Comparison of ENCODE assay signal across 8 mouse cellular contexts in the genomic region with DNA sequence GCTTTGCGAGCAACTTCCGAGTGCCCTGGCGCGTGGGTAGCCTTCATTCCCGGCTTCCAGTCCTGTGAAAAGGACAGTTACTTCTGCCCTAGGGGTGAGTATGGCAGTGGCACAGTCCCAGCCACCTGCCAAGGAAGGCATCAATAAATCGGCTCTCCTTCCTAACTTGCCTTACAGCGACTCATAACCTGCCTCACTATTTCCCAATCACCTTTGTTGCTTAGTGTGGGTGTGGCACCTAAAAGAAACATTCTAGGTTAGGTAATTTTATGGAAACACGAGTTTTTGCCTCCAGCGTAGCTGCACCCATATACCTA. TPM values are rescaled to one million over a fixed set of nuclear protein-coding genes. Genes with fewer than 3 reads are reported as not detected.
DNase-seq lines count a peak whose midpoint lies in the region; ATAC-seq and TF ChIP-seq lines count a peak whose summit lies in the region.

No protein-coding gene starts in this region.

- H3K27ac ChIP-seq in heart, embryonic 14.5 days (replicated peaks in 1 of 2; ENCODE audit: control insufficient read depth in 1 of 2, insufficient read depth in 1 of 2, low read depth in 2 of 2, low read length in 2 of 2): peak overlapping the region; percentile 84 to 92
- peak overlapping the region; percentile 90 for H3K27ac ChIP-seq in forebrain, embryonic 12.5 days
- H3K27ac ChIP-seq in liver, embryonic 13.5 days: peak overlapping the region; percentile 66
- peak overlapping the region; percentile 78 for H3K27ac ChIP-seq in small intestine, adult 2 months (ENCODE audit: insufficient read depth, low read depth, low read length)

- no peaks in the 10 kb centered on the region for H3K27me3 ChIP-seq in heart, embryonic 14.5 days (ENCODE audit: control insufficient read depth, insufficient read depth, low read length)
- H3K27me3 ChIP-seq in forebrain, embryonic 12.5 days: no peaks in the 10 kb centered on the region
- H3K27me3 ChIP-seq in liver, embryonic 13.5 days: no peaks in the 10 kb centered on the region
- no peaks in the 10 kb centered on the region for H3K27me3 ChIP-seq in small intestine, adult 2 months (ENCODE audit: control insufficient read depth, insufficient read depth, low read length)

- peaks cover 9% of the 10 kb centered on the region; the same call in 1 of the 2 replicates for H3K9me3 ChIP-seq in heart, embryonic 14.5 days (ENCODE audit: control insufficient read depth, low read length)
- peaks cover 14% of the 10 kb centered on the region for H3K9me3 ChIP-seq in forebrain, embryonic 12.5 days
- H3K9me3 ChIP-seq in liver, embryonic 13.5 days (replicated peaks): peaks cover 5% of the 10 kb centered on the region

- peak overlapping the region; percentile 95 for H3K9ac ChIP-seq in heart, embryonic 14.5 days (ENCODE audit: low read length)
- H3K9ac ChIP-seq in forebrain, embryonic 12.5 days: peak overlapping the region; percentile 93
- H3K9ac ChIP-seq in liver, embryonic 13.5 days: peak overlapping the region; percentile 83

- H3K4me3 ChIP-seq in heart, embryonic 14.5 days (ENCODE audit: control insufficient read depth in 1 of 2, insufficient read depth in 1 of 2, low read depth in 1 of 2, low read length in 2 of 2): peak overlapping the region; percentile 78 to 96
- H3K4me3 ChIP-seq in forebrain, embryonic 12.5 days (replicated peaks): peak overlapping the region; percentile 96
- H3K4me3 ChIP-seq in liver, embryonic 13.5 days (replicated peaks): peak overlapping the region; percentile 95
- peak overlapping the region; percentile 82 for H3K4me3 ChIP-seq in small intestine, adult 2 months (ENCODE audit: low read depth, low read length)

- H3K36me3 ChIP-seq in heart, embryonic 14.5 days (ENCODE audit: control insufficient read depth, insufficient read depth, low read length): no peaks in the 10 kb centered on the region
- H3K36me3 ChIP-seq in forebrain, embryonic 12.5 days (replicated peaks): peaks cover 12% of the 10 kb centered on the region; the same call in 1 of the 2 replicates
- H3K36me3 ChIP-seq in liver, embryonic 13.5 days: peaks cover 4% of the 10 kb centered on the region
- H3K36me3 ChIP-seq in small intestine, adult 2 months (ENCODE audit: control insufficient read depth, insufficient read depth, low read length): no peaks in the 10 kb centered on the region

- intact Hi-C loops in heart, postnatal 14 days (cut with DNase I): loop anchor here (2.0 to 5.0 kb wide), 3 partner anchors 39 to 371 kb away; no protein-coding TSS in a partner anchor

- ATAC-seq in heart, embryonic 14.5 days (ENCODE audit: insufficient number of reproducible peaks, insufficient read depth, low FRiP score, low read depth): no peak
- 0 out of 2 replicates have a peak, but pooled peaks have one; percentile 24 for ATAC-seq in forebrain, embryonic 12.5 days (ENCODE audit: low FRiP score)
- peak; percentile 20; the same call in 1 of the 2 replicates for ATAC-seq in liver, embryonic 13.5 days (ENCODE audit: low read depth)

- peak; percentile 42; the same call in 1 of the 2 replicates for TF ChIP-seq CTCF in small intestine, adult 2 months (IDR thresholded peaks at IDR 0.05; ENCODE audit: extremely low read depth, insufficient read length, insufficient replicate concordance, low read depth, low read length)

- WGBS in heart, embryonic 14.5 days: 10% methylated on average over 9 of the region's 9 CpGs
- 13% methylated on average over 9 of the region's 9 CpGs for WGBS in forebrain, embryonic 12.5 days
- WGBS in liver, embryonic 13.5 days (ENCODE audit: insufficient replicate concordance): 6% methylated on average over 9 of the region's 9 CpGs
- 2% methylated on average over 9 of the region's 9 CpGs for WGBS in small intestine, adult 2 months

- peaks cover 0 to 22% of the 10 kb centered on the region in 2 experiments; a peak in 2 of 4 replicates for H3K4me1 ChIP-seq in heart, embryonic 14.5 days (ENCODE audit: control insufficient read depth in 2 of 2, insufficient read depth in 2 of 2, low read length in 2 of 2)
- peaks cover 24% of the 10 kb centered on the region for H3K4me1 ChIP-seq in forebrain, embryonic 12.5 days
- peaks cover 25% of the 10 kb centered on the region for H3K4me1 ChIP-seq in liver, embryonic 13.5 days (replicated peaks)
- no peaks in the 10 kb centered on the region; the same call in 1 of the 2 replicates for H3K4me1 ChIP-seq in small intestine, adult 2 months (ENCODE audit: control insufficient read depth, insufficient read depth, insufficient read length, low read length)

- H3K4me2 ChIP-seq in heart, embryonic 14.5 days (ENCODE audit: low read length): peak overlapping the region; percentile 87
- peak overlapping the region; percentile 72 for H3K4me2 ChIP-seq in forebrain, embryonic 12.5 days
- peak overlapping the region; percentile 84 for H3K4me2 ChIP-seq in liver, embryonic 13.5 days

- TF ChIP-seq POLR2A in small intestine, adult 2 months (IDR thresholded peaks at IDR 0.05; ENCODE audit: low read depth, low read length): no peak

- DNase-seq in heart, postnatal 14 days: no peak
- DNase-seq in MN1 (ENCODE audit: low spot score): peak; percentile 44
- no peak for DNase-seq in liver, embryonic 13.5 days
- DNase-seq in frontal cortex, adult 2 months (ENCODE audit: extremely low spot score in 1 of 2, low spot score in 1 of 2): no peak
- DNase-seq in cerebellum, adult 9-10 months: no peak

RNA-seq across cellular contexts. Expression of gene Nck1, which starts 0.6 kb away (rescaled TPM):
- 56.2 and 61.7 TPM in 2 replicates for polyA plus RNA-seq in heart, embryonic 14.5 days (2014; fragmentation: Nextera tagmentation; extraction: Ambion mirVana)
- 10 to 100 TPM; 49.8 to 56.2 TPM for total RNA-seq in heart, postnatal 14 days (2021)
- polyA plus RNA-seq in forebrain, embryonic 12.5 days (2016; fragmentation: Nextera tagmentation; extraction: Ambion mirVana): 63.6 and 68.6 TPM in 2 replicates
- 24.8 and 32.3 TPM in 2 replicates for polyA plus RNA-seq in liver, embryonic 13.5 days (2015; fragmentation: Nextera tagmentation; extraction: Ambion mirVana)
- 0.19 and 0.71 TPM in 2 replicates for polyA plus RNA-seq in small intestine, adult 2 months (2012; rRNA removed)
- polyA plus RNA-seq in frontal cortex, adult 2 months (2012; rRNA removed): 28.0 and 31.8 TPM in 2 replicates

RNA-seq across cellular contexts. Expression of gene Slc35g2, which starts 24.3 kb away (rescaled TPM):
- polyA plus RNA-seq in heart, embryonic 14.5 days (2014; fragmentation: Nextera tagmentation; extraction: Ambion mirVana): 10.3 and 11.0 TPM in 2 replicates
- 1 to 10 TPM; 3.6 to 5.6 TPM for total RNA-seq in heart, postnatal 14 days (2021)
- 8.1 and 9.0 TPM in 2 replicates for polyA plus RNA-seq in forebrain, embryonic 12.5 days (2016; fragmentation: Nextera tagmentation; extraction: Ambion mirVana)
- polyA plus RNA-seq in liver, embryonic 13.5 days (2015; fragmentation: Nextera tagmentation; extraction: Ambion mirVana): 0.91 and 1.4 TPM in 2 replicates
- 0.42 and 0.47 TPM in 2 replicates for polyA plus RNA-seq in small intestine, adult 2 months (2012; rRNA removed)
- polyA plus RNA-seq in frontal cortex, adult 2 months (2012; rRNA removed): 21.0 and 23.6 TPM in 2 replicates

RNA-seq across cellular contexts. Expression of gene Stag1, which starts 51.0 kb away (rescaled TPM):
- polyA plus RNA-seq in heart, embryonic 14.5 days (2014; fragmentation: Nextera tagmentation; extraction: Ambion mirVana): 34.4 and 34.8 TPM in 2 replicates
- 10 to 100 TPM; 27.4 to 30.9 TPM for total RNA-seq in heart, postnatal 14 days (2021)
- polyA plus RNA-seq in forebrain, embryonic 12.5 days (2016; fragmentation: Nextera tagmentation; extraction: Ambion mirVana): 61.0 and 61.9 TPM in 2 replicates
- 20.0 and 25.5 TPM in 2 replicates for polyA plus RNA-seq in liver, embryonic 13.5 days (2015; fragmentation: Nextera tagmentation; extraction: Ambion mirVana)
- polyA plus RNA-seq in small intestine, adult 2 months (2012; rRNA removed): 0.89 and 0.96 TPM in 2 replicates
- 27.2 and 27.8 TPM in 2 replicates for polyA plus RNA-seq in frontal cortex, adult 2 months (2012; rRNA removed)

RNA-seq across cellular contexts. Expression of gene Il20rb, which starts 60.0 kb away (rescaled TPM):
- polyA plus RNA-seq in heart, embryonic 14.5 days (2014; fragmentation: Nextera tagmentation; extraction: Ambion mirVana): 0.69 and 0.94 TPM in 2 replicates
- 1 to 10 TPM; 1.2 to 1.6 TPM for total RNA-seq in heart, postnatal 14 days (2021)
- polyA plus RNA-seq in forebrain, embryonic 12.5 days (2016; fragmentation: Nextera tagmentation; extraction: Ambion mirVana): 1.3 and 1.6 TPM in 2 replicates
- 0.37 and 0.58 TPM in 2 replicates for polyA plus RNA-seq in liver, embryonic 13.5 days (2015; fragmentation: Nextera tagmentation; extraction: Ambion mirVana)
- 0.61 and 1.1 TPM in 2 replicates for polyA plus RNA-seq in small intestine, adult 2 months (2012; rRNA removed)
- polyA plus RNA-seq in frontal cortex, adult 2 months (2012; rRNA removed): 1.0 and 1.5 TPM in 2 replicates

Comparison
In these comparisons a context has a peak if more than half of its experiments do, and no peak if none do; other contexts are left out.
1. RNA of gene Nck1, which starts 0.6 kb away (polyA plus RNA-seq): 63.6 to 68.6 TPM in forebrain, embryonic 12.5 days, 56.2 to 61.7 TPM in heart, embryonic 14.5 days, 28.0 to 31.8 TPM in frontal cortex, adult 2 months and 24.8 to 32.3 TPM in liver, embryonic 13.5 days; 0.19 to 0.71 TPM in small intestine, adult 2 months; every median in the first group is over 10 times any median in the second.
2. RNA of gene Stag1, which starts 51.0 kb away (polyA plus RNA-seq): 61.0 to 61.9 TPM in forebrain, embryonic 12.5 days, 34.4 to 34.8 TPM in heart, embryonic 14.5 days, 27.2 to 27.8 TPM in frontal cortex, adult 2 months and 20.0 to 25.5 TPM in liver, embryonic 13.5 days; 0.89 to 0.96 TPM in small intestine, adult 2 months; every median in the first group is over 10 times any median in the second.
3. Peak in every context shown above with its lines, with median percentiles within 50 percentile points of each other: H3K27ac ChIP-seq, H3K4me2 ChIP-seq, H3K4me3 ChIP-seq and H3K9ac ChIP-seq.